Mouse (Mus musculus): Measurements from ENCODE around the gene Otud7b.

- TF ChIP-seq CTCF (IDR thresholded peaks at IDR 0.05; ENCODE audit: borderline replicate concordance, control insufficient read depth, extremely low read depth, insufficient read depth, low read length, poor library complexity) (no peak), POLR2A (IDR thresholded peaks at IDR 0.05; ENCODE audit: control insufficient read depth, extremely low read depth, insufficient read depth, low read length, poor library complexity) (no peak)
Observed at GRCm38 (mm10) chr3:96065754-96066375, 38.5 kb upstream of the Otud7b start.

Data from thymus, adult 2 months (tissue).